Mouse (Mus musculus) CD4-positive helper T cell, adult 2 months (primary cell): ENCODE data around the gene Atpaf2.
"Not testable (repeated sequence)": the region's sequence is repeated elsewhere in the genome, so short reads cannot be mapped to it uniquely, and the experiment has no call there.

Experiments
- DNase-seq: peaks from one replicate; pipeline ENCODE4 v3.0.0-alpha.2; 2012; ENCODE audit warnings: low read depth, missing footprints, low spot score

Atpaf2 gene

GRCm38 (mm10) chr11:60417717-60418472 lies at the start of gene Atpaf2:
TSS of gene Atpaf2 (minus strand) at chr11:60418457.
- no peak for DNase-seq

- peak; percentile 28 for DNase-seq
Measured at GRCm38 (mm10) chr11:60465943-60466380, 47.7 kb upstream of the Atpaf2 start.

GRCm38 (mm10) chr11:60457973-60458372 lies 39.7 kb upstream of the Atpaf2 start:
- no peak for DNase-seq

- no peak for DNase-seq
Measured at GRCm38 (mm10) chr11:60454745-60455087, 36.5 kb upstream of the Atpaf2 start.

- peak; percentile 91 for DNase-seq
Measured at GRCm38 (mm10) chr11:60454080-60454744, 36.0 kb upstream of the Atpaf2 start, which contains the start of gene Drg2. TSS of gene Drg2 (plus strand) at chr11:60454591.

- no peak for DNase-seq
Measured at GRCm38 (mm10) chr11:60444007-60444406, 25.8 kb upstream of the Atpaf2 start.

GRCm38 (mm10) chr11:60442896-60443295 lies 24.6 kb upstream of the Atpaf2 start:
- no peak for DNase-seq

GRCm38 (mm10) chr11:60440176-60440575 lies 21.9 kb upstream of the Atpaf2 start:
- no peak for DNase-seq

- DNase-seq = not testable (repeated sequence)
Measured at GRCm38 (mm10) chr11:60439621-60440020, 21.4 kb upstream of the Atpaf2 start.

- DNase-seq = no peak
Measured at GRCm38 (mm10) chr11:60436618-60437017, 18.4 kb upstream of the Atpaf2 start.

GRCm38 (mm10) chr11:60435133-60435532 lies 16.9 kb upstream of the Atpaf2 start:
- DNase-seq = no peak

- DNase-seq = no peak
Measured at GRCm38 (mm10) chr11:60433501-60433900, 15.2 kb upstream of the Atpaf2 start.

GRCm38 (mm10) chr11:60427628-60428027 lies 9.4 kb upstream of the Atpaf2 start:
- DNase-seq = no peak

- no peak for DNase-seq
Measured at GRCm38 (mm10) chr11:60426417-60426816, 8.2 kb upstream of the Atpaf2 start.

GRCm38 (mm10) chr11:60423006-60423405 lies 4.7 kb upstream of the Atpaf2 start:
- no peak for DNase-seq

GRCm38 (mm10) chr11:60422046-60422668 lies 3.9 kb upstream of the Atpaf2 start:
- peak; percentile 47 for DNase-seq

- DNase-seq = peak; percentile 50
Measured at GRCm38 (mm10) chr11:60418473-60418803, 181 bp upstream of the Atpaf2 start.

- DNase-seq = peak; percentile 100
Measured at GRCm38 (mm10) chr11:60416963-60417716, 1.1 kb downstream of the Atpaf2 start, which contains the start of gene Gid4. TSS of gene Gid4 (plus strand) at chr11:60417145.

- no peak for DNase-seq
Measured at GRCm38 (mm10) chr11:60416590-60416962, 1.7 kb downstream of the Atpaf2 start.

GRCm38 (mm10) chr11:60412921-60413320 lies 5.3 kb downstream of the Atpaf2 start:
- DNase-seq = no peak

- DNase-seq = peak; percentile 74
Measured at GRCm38 (mm10) chr11:60412173-60412572, 6.1 kb downstream of the Atpaf2 start.

GRCm38 (mm10) chr11:60406606-60407005 lies 11.7 kb downstream of the Atpaf2 start:
- DNase-seq = no peak
